Mouse (Mus musculus) ES-Bruce4 (cell line): ENCODE measurements around the gene A430078G23Rik.

Experiments
- EP300 ChIP-seq: IDR thresholded peaks from 2 replicates; pipeline ENCODE4 v1.6.1; 2011; ENCODE audit warnings: low read depth, low read length; ENCODE audit not compliant: insufficient read depth
- POLR2A ChIP-seq: IDR thresholded peaks from one replicate; pipeline ENCODE4 v1.8.1; 2011; ENCODE audit warnings: low read length; ENCODE audit not compliant: insufficient read depth

- TF ChIP-seq POLR2A (no peak), EP300 (no peak)
Measured at GRCm38 (mm10) chr8:3327538-3328245, 25.5 kb upstream of the A430078G23Rik start.
